Mouse (Mus musculus) cerebellum, postnatal 10 days (tissue): Measurements from ENCODE around the gene Kifc3.
"Not testable (repeated sequence)": the region's sequence is repeated elsewhere in the genome, so short reads cannot be mapped to it uniquely, and the experiment has no call there.

Source experiments
- DNase-seq, 2 experiments: peaks; one replicate each; pipeline ENCODE4 v3.0.0; 2021; ENCODE audit warnings: mixed read lengths in 2 of 2

The Kifc3 gene

GRCm38 (mm10) chr8:95202056-95202570 lies 499 bp downstream of the Kifc3 start:
- peak; percentile 64 for DNase-seq

GRCm38 (mm10) chr8:95201491-95201890 lies 1.1 kb downstream of the Kifc3 start:
- no peak for DNase-seq

- DNase-seq, result no peak
Observed at GRCm38 (mm10) chr8:95200001-95200405, 2.6 kb downstream of the Kifc3 start.

GRCm38 (mm10) chr8:95195728-95196127 lies 6.9 kb downstream of the Kifc3 start:
- DNase-seq, result no peak

- no peak for DNase-seq
Observed at GRCm38 (mm10) chr8:95191497-95192175, 11.0 kb downstream of the Kifc3 start.

- no peak for DNase-seq
Observed at GRCm38 (mm10) chr8:95187579-95187978, 15.0 kb downstream of the Kifc3 start.

GRCm38 (mm10) chr8:95185891-95186513 lies 16.6 kb downstream of the Kifc3 start:
- no peak for DNase-seq

- no peak for DNase-seq
Observed at GRCm38 (mm10) chr8:95185104-95185503, 17.5 kb downstream of the Kifc3 start.

GRCm38 (mm10) chr8:95184171-95184570 lies 18.4 kb downstream of the Kifc3 start:
- DNase-seq, result no peak

GRCm38 (mm10) chr8:95181850-95182249 lies 20.8 kb downstream of the Kifc3 start:
- no peak for DNase-seq

- no peak for DNase-seq
Observed at GRCm38 (mm10) chr8:95178191-95178590, 24.4 kb downstream of the Kifc3 start.

GRCm38 (mm10) chr8:95176985-95177384 lies 25.6 kb downstream of the Kifc3 start:
- DNase-seq, result no peak

GRCm38 (mm10) chr8:95175808-95176207 lies 26.8 kb downstream of the Kifc3 start:
- DNase-seq, result peak; percentile 67 to 68

GRCm38 (mm10) chr8:95175306-95175705 lies 27.3 kb downstream of the Kifc3 start:
- DNase-seq, result peak in 1 of 2 experiments; percentile 17

GRCm38 (mm10) chr8:95172433-95172832 lies 30.2 kb downstream of the Kifc3 start:
- DNase-seq, result peak; percentile 38 to 43

- no peak for DNase-seq
Observed at GRCm38 (mm10) chr8:95167726-95168125, 34.9 kb downstream of the Kifc3 start.

- peak; percentile 27 to 28 for DNase-seq
Observed at GRCm38 (mm10) chr8:95166400-95166799, 36.2 kb downstream of the Kifc3 start.

GRCm38 (mm10) chr8:95165923-95166322 lies 36.7 kb downstream of the Kifc3 start:
- DNase-seq, result peak; percentile 78 to 82

- no peak for DNase-seq
Observed at GRCm38 (mm10) chr8:95164469-95164868, 38.1 kb downstream of the Kifc3 start.

- not testable (repeated sequence) for DNase-seq
Observed at GRCm38 (mm10) chr8:95163969-95164368, 38.6 kb downstream of the Kifc3 start.

GRCm38 (mm10) chr8:95162785-95163184 lies 39.8 kb downstream of the Kifc3 start:
- DNase-seq, result no peak

GRCm38 (mm10) chr8:95159344-95159743 lies 43.3 kb downstream of the Kifc3 start:
- no peak for DNase-seq

- DNase-seq, result no peak
Observed at GRCm38 (mm10) chr8:95158654-95159053, 44.0 kb downstream of the Kifc3 start.

- no peak for DNase-seq
Observed at GRCm38 (mm10) chr8:95157145-95157544, 45.5 kb downstream of the Kifc3 start.
